Mouse (Mus musculus) forelimb bud, embryonic 11.5 days (tissue): Measurements from ENCODE around the gene Fosb.
"Not testable (repeated sequence)": the region's sequence is repeated elsewhere in the genome, so short reads cannot be mapped to it uniquely, and the experiment has no call there.

Experiments
- DNase-seq: peaks from one replicate; pipeline ENCODE4 v3.0.0-alpha.2; 2012; ENCODE audit warnings: low read depth, low spot score

Fosb gene

DNA sequence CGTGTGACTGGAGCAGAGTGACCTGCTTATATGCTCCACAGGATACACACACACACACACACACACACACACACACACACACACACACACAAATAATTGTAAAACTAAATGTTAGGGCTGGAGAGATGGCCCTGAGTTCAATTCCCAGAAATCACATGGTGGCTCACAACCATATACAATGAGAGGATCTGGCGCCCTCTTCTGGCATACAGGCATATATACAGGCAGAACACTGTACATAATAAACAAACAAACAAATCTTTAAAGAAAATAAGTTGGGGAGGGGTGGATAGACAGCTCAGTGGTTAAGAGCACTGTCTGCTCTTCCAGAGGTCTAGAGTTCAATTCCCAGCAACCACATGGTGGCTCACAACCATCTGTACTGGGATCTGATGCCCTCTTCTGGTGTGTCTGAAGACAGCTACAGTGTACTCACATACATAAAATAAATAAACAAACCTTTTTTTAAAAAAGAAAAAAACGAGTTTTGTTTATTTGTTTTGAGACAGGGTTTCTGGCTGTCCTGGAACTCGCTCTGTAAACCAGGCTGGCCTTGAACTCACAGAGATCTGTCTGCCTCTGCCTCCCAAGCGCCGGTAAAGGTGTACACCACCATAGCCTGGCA, 28.1 kb downstream of the Fosb start:
- DNase-seq: not testable (repeated sequence)

- no peak for DNase-seq
Measured at GRCm38 (mm10) chr7:19279581-19280114, 30.2 kb downstream of the Fosb start, which contains the start of gene Ppm1n. Ppm1n (minus strand) TSS chr7:19280064.

GRCm38 (mm10) chr7:19279052-19279451, 30.8 kb downstream of the Fosb start:
- DNase-seq: no peak

DNA sequence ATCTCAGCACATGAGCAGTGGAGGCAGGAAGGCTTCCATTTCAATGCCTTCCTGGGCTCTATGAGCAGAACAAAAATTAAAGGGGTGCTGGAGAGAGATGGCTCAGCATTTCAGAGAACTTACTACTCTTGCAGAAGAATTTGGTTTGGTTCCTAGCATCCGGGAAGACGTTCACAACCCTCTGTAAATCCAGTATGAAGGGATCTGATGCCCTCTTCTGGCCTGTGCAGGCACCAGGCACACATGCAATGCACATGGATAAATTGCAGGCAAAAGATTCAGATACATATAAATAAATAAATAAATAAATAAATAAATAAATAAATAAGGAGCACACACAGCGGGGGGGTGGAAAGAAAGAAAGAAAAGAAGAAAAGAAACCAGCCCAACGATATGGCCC, 33.6 kb downstream of the Fosb start:
- DNase-seq: no peak

- DNase-seq: peak; percentile 77
Measured at GRCm38 (mm10) chr7:19272173-19272764, 37.6 kb downstream of the Fosb start.

DNA sequence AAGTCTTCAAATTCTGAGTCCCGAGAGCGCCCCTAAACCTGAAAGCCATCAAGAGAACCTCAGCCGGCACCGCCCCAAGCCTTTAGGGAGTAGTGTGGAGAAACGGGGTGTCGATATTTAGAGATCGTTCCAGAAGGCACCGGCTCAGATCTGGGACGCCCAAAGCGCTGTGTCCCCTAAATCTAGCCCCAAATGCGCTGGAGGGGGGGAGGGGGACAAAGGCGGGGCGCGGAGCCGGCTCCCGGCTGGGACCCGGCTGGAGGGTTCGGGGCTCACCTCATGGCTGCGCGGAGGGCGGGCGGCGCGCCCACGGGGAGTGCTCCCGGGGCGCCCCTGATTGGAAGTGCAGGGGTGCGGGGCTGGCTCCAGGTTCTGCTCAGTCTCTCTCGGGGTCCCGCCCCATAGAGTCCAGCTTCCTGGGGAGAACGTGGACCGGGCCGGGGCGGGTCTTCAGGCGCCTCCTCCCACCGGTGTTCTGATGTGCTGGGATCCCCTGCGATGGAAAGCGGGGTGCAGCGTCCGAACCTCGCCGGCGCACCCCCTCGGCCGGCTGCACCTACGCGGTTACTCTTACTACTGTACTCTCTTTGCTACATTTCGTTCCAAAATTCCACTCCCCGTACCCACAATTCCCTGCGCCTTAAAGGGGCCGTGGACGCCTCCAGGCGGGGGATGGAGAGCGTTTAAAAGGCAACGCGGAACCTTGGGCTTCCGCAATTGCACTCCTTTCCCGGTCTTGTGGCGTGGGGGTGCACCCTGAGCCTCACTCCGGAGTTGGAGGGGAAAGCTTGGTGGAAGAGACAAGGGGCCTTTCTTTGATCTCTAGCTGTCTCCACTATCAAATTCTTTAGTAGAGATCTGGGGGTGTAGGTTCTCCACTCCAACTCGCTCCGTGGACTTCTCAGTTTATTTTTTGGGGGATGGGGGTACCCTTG, 38.3 kb downstream of the Fosb start, which contains the start of gene Vasp:
Vasp (minus strand) TSS at position 580 of the 935 bp plus-strand sequence.
- DNase-seq: peak; percentile 84

- no peak for DNase-seq
Measured at GRCm38 (mm10) chr7:19270509-19271237, 39.2 kb downstream of the Fosb start.

GRCm38 (mm10) chr7:19269721-19270441, 40.0 kb downstream of the Fosb start:
- DNase-seq: no peak

- DNase-seq: no peak
Measured at GRCm38 (mm10) chr7:19268993-19269681, 40.7 kb downstream of the Fosb start.

DNA sequence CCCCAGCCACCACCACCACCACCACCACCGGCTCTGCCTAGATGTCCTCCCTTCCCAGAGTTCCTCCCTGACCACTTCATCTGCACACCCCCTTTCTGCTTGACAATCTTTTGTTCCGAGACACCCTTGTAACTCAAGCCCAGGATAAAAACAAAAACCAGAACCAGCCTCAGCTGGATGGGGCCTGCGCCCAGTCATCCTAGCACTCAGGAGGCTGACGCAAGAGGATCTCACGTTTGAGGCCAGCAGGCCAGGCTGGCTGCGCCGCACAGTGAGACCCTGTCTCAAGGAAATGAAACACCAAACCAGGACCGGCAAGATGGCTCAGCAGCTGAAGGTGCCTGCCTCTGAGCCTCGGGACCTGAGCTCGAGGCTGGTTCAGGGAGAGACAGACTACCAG, 42.8 kb downstream of the Fosb start:
- DNase-seq: no peak

DNA sequence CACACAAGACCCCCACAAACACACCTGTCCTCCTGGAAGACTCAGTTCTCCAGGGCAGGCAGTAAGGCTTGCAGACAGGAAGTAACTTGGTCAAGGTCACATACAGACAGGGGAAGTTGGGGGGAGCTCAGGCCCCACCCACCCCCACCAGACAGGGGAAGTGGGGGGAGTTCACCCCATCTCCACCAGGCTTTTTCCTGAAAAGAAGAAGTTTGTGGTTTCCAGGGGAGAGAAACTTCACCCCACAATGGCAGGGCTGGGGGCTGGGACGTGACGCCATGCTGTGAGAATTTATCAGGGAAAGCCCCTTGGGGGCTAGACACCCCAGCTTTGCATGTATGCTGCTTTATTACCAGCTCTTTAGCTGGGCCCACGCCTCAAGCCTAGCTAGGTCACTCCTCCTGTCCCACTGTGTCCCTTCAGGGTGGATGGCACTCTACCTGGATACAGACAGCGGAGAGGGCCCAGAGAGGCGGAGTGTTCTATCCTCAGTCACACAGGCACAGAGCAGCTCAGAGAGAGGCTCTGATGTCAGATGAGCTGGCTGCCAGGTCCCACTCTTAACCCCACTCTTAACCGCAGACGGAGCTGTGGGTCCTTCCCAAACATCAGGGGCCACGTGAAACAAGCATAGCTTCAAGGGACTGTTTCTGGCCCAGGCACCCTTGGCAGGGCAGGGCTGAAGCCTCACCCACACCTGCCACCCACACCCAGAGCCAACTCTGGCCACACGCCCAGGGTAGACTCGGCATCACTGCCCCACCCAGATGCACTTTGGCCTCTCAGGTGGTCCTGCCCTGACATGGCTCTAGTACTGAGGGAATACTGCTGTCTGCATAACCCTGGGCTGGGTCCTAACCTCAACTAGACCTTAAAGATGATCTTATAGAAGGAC, 43.7 kb downstream of the Fosb start:
- DNase-seq: no peak

- no peak for DNase-seq
Measured at GRCm38 (mm10) chr7:19265147-19265546, 44.7 kb downstream of the Fosb start.

GRCm38 (mm10) chr7:19258336-19258735, 51.5 kb downstream of the Fosb start:
- no peak for DNase-seq

- peak; percentile 65 for DNase-seq
Measured at GRCm38 (mm10) chr7:19257390-19258022, 52.3 kb downstream of the Fosb start.

DNA sequence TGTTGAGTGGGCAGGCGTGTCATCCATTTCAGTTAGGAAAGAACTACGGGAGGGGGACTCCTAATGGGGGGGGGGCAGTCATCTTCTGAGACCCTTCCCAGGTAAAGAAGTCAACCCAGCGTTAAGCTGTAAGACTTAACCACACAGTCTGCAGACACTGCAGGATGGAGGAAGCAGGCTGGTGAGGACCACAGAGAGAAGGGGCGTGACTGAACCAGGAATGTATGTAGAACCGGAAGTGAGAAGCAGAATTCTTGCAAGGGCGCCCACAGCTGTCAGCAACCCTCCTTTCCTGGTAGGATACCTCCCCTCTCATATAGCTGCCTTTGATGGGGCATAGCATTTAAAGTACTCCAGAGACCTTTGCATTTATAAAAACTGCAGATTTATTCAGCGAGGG, 53.3 kb downstream of the Fosb start:
- DNase-seq: no peak

GRCm38 (mm10) chr7:19255395-19255794, 54.5 kb downstream of the Fosb start:
- no peak for DNase-seq

GRCm38 (mm10) chr7:19253437-19253836, 56.4 kb downstream of the Fosb start:
- DNase-seq: no peak
